Mouse (Mus musculus) forebrain, embryonic 11.5 days (tissue): ENCODE measurements at regions not wholly inside any gene's neighbourhood (a gene's known extent, or its start where the extent isn't known, plus 50 kb on each side); places are given as distances from the start of the nearest gene placed in this dataset.
A peak's percentile ranks its signal among the peaks of the same experiment; 100 is the strongest.

ENCODE experiments used
- ATAC-seq: fragments of 200-750 bp; cut with Nextera tagmentation; replicated peaks from 2 replicates; pipeline ENCODE4 v1.8.0; 2017; ENCODE audit warnings: moderate TSS enrichment; ENCODE audit not compliant: low FRiP score
- DNase-seq: peaks from one replicate; pipeline ENCODE4 v3.0.0-alpha.2; 2017; ENCODE audit warnings: low spot score
- H3K27ac ChIP-seq: fragments of 300-500 bp; sonication (generic); 2 replicates; pipeline ENCODE4 v1.5.1; 2014; ENCODE audit warnings: low read depth, low read length
- H3K27me3 ChIP-seq: fragments of 300-500 bp; sonication (generic); 2 replicates; pipeline ENCODE4 v1.6.1; 2014; ENCODE audit warnings: mild to moderate bottlenecking, low read length, mixed read lengths; ENCODE audit not compliant: control insufficient read depth, insufficient read depth
- H3K36me3 ChIP-seq: fragments of 300-500 bp; sonication (generic); 2 replicates; pipeline ENCODE4 v1.6.1; 2014; ENCODE audit warnings: mild to moderate bottlenecking, low read length, moderate library complexity, mixed read lengths; ENCODE audit not compliant: control insufficient read depth, insufficient read depth
- H3K4me1 ChIP-seq: fragments of 300-500 bp; sonication (generic); replicated peaks from 2 replicates; pipeline ENCODE4 v1.6.1; 2014; ENCODE audit warnings: low read length, mixed read lengths; ENCODE audit not compliant: control insufficient read depth, insufficient read depth
- H3K4me2 ChIP-seq: fragments of 300-500 bp; sonication (generic); 2 replicates; pipeline ENCODE4 v1.6.1; 2014; ENCODE audit warnings: low read depth, mild to moderate bottlenecking, low read length, moderate library complexity, mixed read lengths; ENCODE audit not compliant: severe bottlenecking
- H3K4me3 ChIP-seq: fragments of 300-500 bp; sonication (generic); 2 replicates; pipeline ENCODE4 v1.5.1; 2014; ENCODE audit warnings: low read depth, low read length
- H3K9ac ChIP-seq: fragments of 300-500 bp; sonication (generic); 2 replicates; pipeline ENCODE4 v1.6.1; 2014; ENCODE audit warnings: low read length
- H3K9me3 ChIP-seq: fragments of 300-500 bp; sonication (generic); 2 replicates; pipeline ENCODE4 v1.6.1; 2016; ENCODE audit warnings: low read length, mixed read lengths; ENCODE audit not compliant: control insufficient read depth
- WGBS: fragments of 180-500 bp; shearing (Covaris S2); extraction: QIAGEN DNeasy Blood & Tissue Kit; methylation state at CpG from one replicate; pipeline ENCODE4 v1.1.7; 2014; 5-methylcytosine and 5-hydroxymethylcytosine counted together

DNA sequence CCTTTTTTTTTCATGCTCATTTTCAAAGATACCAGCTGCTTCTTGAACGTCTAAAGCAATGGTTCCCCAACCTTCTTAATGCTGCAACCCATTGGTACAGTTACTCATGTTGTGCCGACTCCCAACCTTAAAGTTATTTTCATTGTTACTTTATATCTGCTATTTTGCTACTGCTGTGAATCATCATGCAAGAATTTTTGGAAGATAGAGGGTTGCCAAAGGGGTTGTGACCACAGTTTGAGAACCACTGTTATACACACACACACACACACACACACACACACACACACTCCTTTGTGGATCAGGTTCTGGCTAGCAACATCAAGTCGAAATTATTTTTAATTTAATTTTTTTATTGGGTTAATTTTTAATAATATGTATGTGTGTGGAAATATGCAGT lies 96.8 kb upstream of the Satb2 start:
- Histone ChIP-seq H3K4me3 (no peak overlapping the region), H3K27ac (no peak overlapping the region), H3K4me2 (no peak overlapping the region), H3K27me3 (no peaks in the 10 kb centered on the region), H3K36me3 (no peaks in the 10 kb centered on the region), H3K9ac (no peak overlapping the region), H3K9me3 (no peaks in the 10 kb centered on the region), H3K4me1 (no peaks in the 10 kb centered on the region)
- WGBS: 80% methylated on average over 3 of the region's 3 CpGs
- DNase-seq (no peak), ATAC-seq (no peak)

DNA sequence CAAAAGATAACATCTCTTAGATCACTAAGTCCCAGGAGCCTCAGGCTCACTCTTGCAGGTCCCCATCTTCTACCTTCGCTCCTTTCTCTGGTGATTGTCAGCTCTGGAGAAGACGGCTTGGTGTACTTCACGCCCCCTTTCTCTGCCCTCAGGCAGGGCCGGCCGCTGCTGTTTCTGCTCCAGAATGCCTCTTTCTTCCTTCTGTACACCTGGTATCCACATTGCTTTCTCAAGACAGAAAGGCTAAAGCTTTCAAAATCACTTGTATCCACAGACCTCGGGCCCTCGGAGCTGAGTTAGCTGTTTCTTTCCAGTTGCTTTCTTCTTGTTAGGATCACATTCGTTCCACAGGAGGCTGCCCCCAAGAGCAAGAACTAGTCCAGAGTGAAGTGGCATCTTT lies 98.2 kb upstream of the Satb2 start:
- WGBS: 64% methylated on average over 8 of the region's 8 CpGs
- no peaks in the 10 kb centered on the region for H3K36me3 ChIP-seq
- no peak for ATAC-seq
- H3K9ac ChIP-seq: no peak overlapping the region
- DNase-seq: no peak
- no peaks in the 10 kb centered on the region for H3K4me1 ChIP-seq
- no peak overlapping the region for H3K4me3 ChIP-seq
- no peaks in the 10 kb centered on the region for H3K27me3 ChIP-seq
- no peaks in the 10 kb centered on the region for H3K9me3 ChIP-seq
- no peak overlapping the region for H3K4me2 ChIP-seq
- H3K27ac ChIP-seq: no peak overlapping the region

DNA sequence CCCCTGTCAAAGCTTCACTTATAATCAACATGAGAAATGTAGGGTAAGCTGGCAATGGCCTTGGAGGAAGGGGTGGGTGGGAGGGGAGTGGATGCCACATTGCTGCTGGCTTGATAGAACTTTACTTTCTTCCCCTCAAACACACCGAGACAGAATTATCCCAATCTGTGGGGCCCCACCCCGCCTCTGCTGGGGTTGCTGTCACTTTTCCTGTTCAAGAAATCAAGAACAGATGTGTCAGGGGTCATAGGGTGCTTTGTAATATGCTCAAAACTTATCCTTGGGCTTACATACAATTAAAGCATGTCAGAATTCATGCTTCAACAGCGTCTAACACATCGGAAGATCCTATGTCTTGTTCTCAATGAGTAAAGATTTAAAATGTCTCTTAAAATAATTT lies 101.9 kb upstream of the Satb2 start:
- Histone ChIP-seq H3K36me3 (no peaks in the 10 kb centered on the region), H3K4me3 (no peak overlapping the region), H3K27ac (no peak overlapping the region), H3K4me2 (no peak overlapping the region), H3K27me3 (no peaks in the 10 kb centered on the region), H3K9ac (no peak overlapping the region), H3K4me1 (no peaks in the 10 kb centered on the region; the same call in 1 of the 2 replicates), H3K9me3 (no peaks in the 10 kb centered on the region)
- ATAC-seq (no peak), DNase-seq (no peak)
- WGBS: 69% methylated on average over 4 of the region's 4 CpGs

- H3K27me3 ChIP-seq: no peaks in the 10 kb centered on the region
- DNase-seq (no peak), ATAC-seq (peak; percentile 44; the same call in 1 of the 2 replicates)
- no peak overlapping the region for H3K27ac ChIP-seq
- H3K9ac ChIP-seq: no peak overlapping the region
- WGBS: 26% methylated on average over 17 of the region's 17 CpGs
- no peaks in the 10 kb centered on the region for H3K9me3 ChIP-seq
- no peaks in the 10 kb centered on the region; the same call in 1 of the 2 replicates for H3K4me1 ChIP-seq
- H3K4me3 ChIP-seq: no peak overlapping the region
- H3K4me2 ChIP-seq: no peak overlapping the region
- H3K36me3 ChIP-seq: no peaks in the 10 kb centered on the region
Observed at GRCm38 (mm10) chr1:57083134-57083533, 104.7 kb upstream of the Satb2 start.

DNA sequence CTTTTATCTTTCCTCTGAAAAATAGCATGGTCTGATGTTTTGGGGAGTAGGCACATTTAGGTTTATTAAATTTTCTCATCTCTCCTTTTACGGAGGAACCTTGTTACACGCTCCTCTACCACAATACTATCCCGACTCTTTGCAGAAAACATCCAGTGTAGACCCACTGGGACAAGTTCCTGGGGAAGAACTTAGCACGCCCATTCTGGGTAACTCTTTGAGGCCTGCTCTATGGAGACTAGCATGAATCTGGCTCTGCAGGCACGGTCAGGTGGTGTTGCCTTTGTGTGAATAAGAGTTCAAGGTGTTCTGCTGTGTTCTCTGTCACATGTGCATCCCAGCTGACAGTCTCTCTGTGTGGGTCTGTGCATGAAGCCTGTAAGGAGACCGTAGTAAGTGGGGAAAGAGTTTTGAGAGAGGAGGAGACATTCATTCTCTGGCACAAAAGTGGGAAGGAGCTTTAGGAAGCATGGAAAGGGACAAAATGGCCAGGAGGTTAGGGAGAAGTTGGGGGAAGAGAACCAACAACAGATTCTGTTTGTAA lies 105.2 kb upstream of the Satb2 start:
- WGBS: 90% methylated on average over 6 of the region's 6 CpGs
- no peak for ATAC-seq
- H3K36me3 ChIP-seq: no peaks in the 10 kb centered on the region
- H3K9ac ChIP-seq: no peak overlapping the region
- no peaks in the 10 kb centered on the region for H3K27me3 ChIP-seq
- H3K4me3 ChIP-seq: no peak overlapping the region
- H3K27ac ChIP-seq: no peak overlapping the region
- H3K9me3 ChIP-seq: no peaks in the 10 kb centered on the region
- no peaks in the 10 kb centered on the region; the same call in 1 of the 2 replicates for H3K4me1 ChIP-seq
- H3K4me2 ChIP-seq: no peak overlapping the region
- DNase-seq: no peak

GRCm38 (mm10) chr1:57095361-57096247 lies 117.2 kb upstream of the Satb2 start:
- Histone ChIP-seq H3K4me1 (no peaks in the 10 kb centered on the region), H3K27ac (no peak overlapping the region), H3K4me3 (no peak overlapping the region), H3K9me3 (no peaks in the 10 kb centered on the region), H3K9ac (no peak overlapping the region), H3K36me3 (no peaks in the 10 kb centered on the region), H3K27me3 (no peaks in the 10 kb centered on the region), H3K4me2 (no peak overlapping the region)
- ATAC-seq (no peak), DNase-seq (no peak)
- WGBS: 72% methylated on average over 18 of the region's 18 CpGs

DNA sequence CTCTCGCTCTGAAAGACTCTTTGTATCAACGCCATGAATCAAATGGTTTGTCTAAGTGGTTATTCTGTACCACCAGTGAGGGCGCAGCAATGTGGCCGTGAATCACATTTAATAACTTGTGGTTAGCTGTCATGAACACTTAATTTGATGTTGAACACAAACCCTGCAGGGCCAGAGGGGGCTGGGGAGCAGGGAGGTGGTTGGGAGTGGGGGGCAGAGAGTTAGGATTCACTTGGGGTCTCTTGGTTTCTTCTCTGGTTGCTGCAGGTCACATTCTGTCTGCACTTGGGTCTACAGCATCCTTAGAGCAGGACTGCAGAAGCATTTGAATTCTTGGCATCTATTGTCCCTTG lies 117.8 kb upstream of the Satb2 start:
- no peak for ATAC-seq
- Histone ChIP-seq H3K4me2 (no peak overlapping the region), H3K27ac (no peak overlapping the region), H3K9ac (no peak overlapping the region), H3K4me1 (no peaks in the 10 kb centered on the region), H3K4me3 (no peak overlapping the region), H3K27me3 (no peaks in the 10 kb centered on the region), H3K9me3 (no peaks in the 10 kb centered on the region), H3K36me3 (no peaks in the 10 kb centered on the region)
- WGBS: 76% methylated on average over 4 of the region's 4 CpGs
- no peak for DNase-seq

GRCm38 (mm10) chr1:57096740-57097139 lies 118.3 kb upstream of the Satb2 start:
- H3K9me3 ChIP-seq: no peaks in the 10 kb centered on the region
- H3K4me2 ChIP-seq: no peak overlapping the region
- no peak overlapping the region for H3K9ac ChIP-seq
- H3K27me3 ChIP-seq: no peaks in the 10 kb centered on the region
- DNase-seq: no peak
- no peak overlapping the region for H3K4me3 ChIP-seq
- ATAC-seq: no peak
- 85% methylated on average over 8 of the region's 8 CpGs for WGBS
- H3K4me1 ChIP-seq: no peaks in the 10 kb centered on the region
- H3K27ac ChIP-seq: no peak overlapping the region
- H3K36me3 ChIP-seq: no peaks in the 10 kb centered on the region

DNA sequence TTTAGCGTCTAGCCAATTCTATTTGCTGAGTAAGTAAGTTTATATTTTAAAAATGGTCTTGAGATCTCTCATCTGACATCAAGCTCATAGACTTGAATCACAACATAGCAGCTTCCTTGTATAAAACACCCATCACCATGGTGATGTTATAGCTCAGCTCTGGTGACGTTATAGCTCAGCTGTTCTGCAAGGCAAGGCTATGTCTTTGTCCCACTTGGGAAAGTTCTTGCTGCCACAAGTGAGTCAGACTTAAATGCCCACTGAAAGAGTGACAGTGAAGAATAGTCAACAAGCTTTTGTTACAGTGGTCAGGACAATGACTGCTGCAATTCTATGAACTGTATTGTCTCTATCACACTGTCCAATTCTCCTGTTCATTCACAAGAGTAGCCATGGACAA lies 122.2 kb upstream of the Satb2 start:
- Histone ChIP-seq H3K4me2 (no peak overlapping the region), H3K9ac (no peak overlapping the region), H3K4me1 (no peaks in the 10 kb centered on the region), H3K27ac (no peak overlapping the region), H3K27me3 (no peaks in the 10 kb centered on the region), H3K4me3 (no peak overlapping the region), H3K9me3 (no peaks in the 10 kb centered on the region), H3K36me3 (no peaks in the 10 kb centered on the region)
- WGBS: 78% methylated on average over 2 of the region's 2 CpGs
- ATAC-seq (no peak; the same call in 1 of the 2 replicates), DNase-seq (no peak)
